Mouse (Mus musculus): ENCODE results near the gene Gng8.

- TF ChIP-seq CTCF (IDR thresholded peaks at IDR 0.05; ENCODE audit: low read depth, low read length) (no peak), POLR2A (IDR thresholded peaks at IDR 0.05; ENCODE audit: extremely low read depth, insufficient read depth, low read length) (no peak)
Observed at GRCm38 (mm10) chr7:16890536-16890935, 1.1 kb upstream of the Gng8 start.

Data from liver, adult 2 months (tissue).